Mouse (Mus musculus) midbrain, embryonic 13.5 days (tissue): ENCODE measurements around the gene Abca8a. TPM values are rescaled to one million over a fixed set of nuclear protein-coding genes. Genes with fewer than 3 reads are reported as not detected.
"Not testable (repeated sequence)": the region's sequence is repeated elsewhere in the genome, so short reads cannot be mapped to it uniquely, and the experiment has no call there.

Experiments used
- ATAC-seq: fragments of 200-750 bp; cut with Nextera tagmentation; 2 replicates; pipeline ENCODE4 v1.8.0; 2017; ENCODE audit warnings: mild to moderate bottlenecking, moderate TSS enrichment, moderate library complexity
- H3K27ac ChIP-seq: fragments of 300-500 bp; sonication (generic); 2 replicates; pipeline ENCODE4 v1.5.1; 2015; ENCODE audit warnings: inconsistent platforms, mild to moderate bottlenecking, moderate library complexity
- H3K27me3 ChIP-seq: fragments of 300-500 bp; sonication (generic); 2 replicates; pipeline ENCODE4 v1.6.1; 2015; ENCODE audit warnings: mild to moderate bottlenecking, inconsistent platforms
- H3K36me3 ChIP-seq: fragments of 300-500 bp; sonication (generic); 2 replicates; pipeline ENCODE4 v1.6.1; 2015; ENCODE audit warnings: mild to moderate bottlenecking, inconsistent platforms
- H3K4me1 ChIP-seq: fragments of 300-500 bp; sonication (generic); replicated peaks from 2 replicates; pipeline ENCODE4 v1.6.1; 2015; ENCODE audit warnings: inconsistent platforms
- H3K4me2 ChIP-seq: fragments of 300-500 bp; sonication (generic); replicated peaks from 2 replicates; pipeline ENCODE4 v1.6.1; 2015; ENCODE audit warnings: moderate library complexity, mild to moderate bottlenecking, inconsistent platforms
- H3K4me3 ChIP-seq: fragments of 300-500 bp; sonication (generic); replicated peaks from 2 replicates; pipeline ENCODE4 v1.5.1; 2015; ENCODE audit warnings: mild to moderate bottlenecking, inconsistent platforms
- H3K9ac ChIP-seq: fragments of 300-500 bp; sonication (generic); replicated peaks from 2 replicates; pipeline ENCODE4 v1.6.1; 2015; ENCODE audit warnings: mild to moderate bottlenecking, inconsistent platforms
- H3K9me3 ChIP-seq: fragments of 300-500 bp; sonication (generic); 2 replicates; pipeline ENCODE4 v1.6.1; 2016; ENCODE audit warnings: mild to moderate bottlenecking, inconsistent platforms
- WGBS: fragments of 180-500 bp; shearing (Covaris S2); methylation state at CpG from one replicate; pipeline ENCODE4 v1.1.7; 2015; 5-methylcytosine and 5-hydroxymethylcytosine counted together
- polyA plus RNA-seq: library from polyadenylated mRNA; unstranded; fragments of >200 nt; fragmentation: Nextera tagmentation; extraction: Ambion mirVana; gene quantifications from 2 replicates; pipeline ENCODE4 v1.2.1, GENCODE M21; 2015

Abca8a gene
- polyA plus RNA-seq, 1 experiment from 2014 or later = 0.24 TPM

GRCm38 (mm10) chr11:110053681-110054080 is 42.1 kb downstream of the Abca8a start:
- Histone ChIP-seq H3K36me3 (no peaks in the 10 kb centered on the region), H3K4me2 (no peak overlapping the region), H3K27me3 (no peaks in the 10 kb centered on the region), H3K4me3 (no peak overlapping the region), H3K9ac (no peak overlapping the region), H3K27ac (no peak overlapping the region), H3K9me3 (no peaks in the 10 kb centered on the region), H3K4me1 (no peaks in the 10 kb centered on the region)
- no peak for ATAC-seq
- 89% methylated on average over 3 of the region's 3 CpGs for WGBS

- Histone ChIP-seq H3K4me2 (no peak overlapping the region), H3K9me3 (no peaks in the 10 kb centered on the region), H3K4me3 (no peak overlapping the region), H3K27me3 (no peaks in the 10 kb centered on the region), H3K4me1 (no peaks in the 10 kb centered on the region), H3K27ac (no peak overlapping the region), H3K9ac (no peak overlapping the region), H3K36me3 (no peaks in the 10 kb centered on the region)
- ATAC-seq = no peak
- WGBS = 92% methylated on average over 2 of the region's 2 CpGs
Measured at GRCm38 (mm10) chr11:110037795-110038194, 58.0 kb downstream of the Abca8a start.

GRCm38 (mm10) chr11:110028913-110029695 is 66.7 kb downstream of the Abca8a start:
- Histone ChIP-seq H3K27me3 (no peaks in the 10 kb centered on the region), H3K4me3 (no peak overlapping the region), H3K9me3 (no peaks in the 10 kb centered on the region), H3K36me3 (no peaks in the 10 kb centered on the region), H3K9ac (no peak overlapping the region), H3K27ac (no peak overlapping the region), H3K4me2 (no peak overlapping the region), H3K4me1 (no peaks in the 10 kb centered on the region)
- 70% methylated on average over 7 of the region's 7 CpGs for WGBS
- ATAC-seq = no peak

GRCm38 (mm10) chr11:110010836-110011546 is 84.8 kb downstream of the Abca8a start:
- no peak overlapping the region for H3K9ac ChIP-seq
- no peaks in the 10 kb centered on the region for H3K27me3 ChIP-seq
- H3K27ac ChIP-seq = no peak overlapping the region
- no peak overlapping the region for H3K4me2 ChIP-seq
- no peaks in the 10 kb centered on the region for H3K4me1 ChIP-seq
- H3K9me3 ChIP-seq = no peaks in the 10 kb centered on the region
- ATAC-seq = no peak
- WGBS = 82% methylated on average over 2 of the region's 2 CpGs
- no peak overlapping the region for H3K4me3 ChIP-seq
- no peaks in the 10 kb centered on the region for H3K36me3 ChIP-seq

- ATAC-seq = peak; percentile 95
- Histone ChIP-seq H3K27me3 (no peaks in the 10 kb centered on the region), H3K9ac (peak within 1 kb of the TSS; percentile 59), H3K4me1 (peaks cover 8% of the 10 kb centered on the region), H3K4me3 (peak within 1 kb of the TSS; percentile 45), H3K36me3 (no peaks in the 10 kb centered on the region), H3K4me2 (peak within 1 kb of the TSS; percentile 65), H3K9me3 (no peaks in the 10 kb centered on the region), H3K27ac (peak within 1 kb of the TSS; percentile 60)
- WGBS = 1% methylated on average over 15 of the region's 15 CpGs
Measured at GRCm38 (mm10) chr11:109995624-109996023, 100.2 kb downstream of the Abca8a start, which contains the start of gene Abca8b. TSS of gene Abca8b (minus strand) at chr11:109995845.

- H3K9me3 ChIP-seq = no peaks in the 10 kb centered on the region
- no peak overlapping the region for H3K9ac ChIP-seq
- peaks cover 8% of the 10 kb centered on the region for H3K4me1 ChIP-seq
- H3K27ac ChIP-seq = no peak overlapping the region
- no peaks in the 10 kb centered on the region for H3K27me3 ChIP-seq
- 13% methylated on average over 3 of the region's 3 CpGs for WGBS
- peak overlapping the region; percentile 45 for H3K4me3 ChIP-seq
- H3K36me3 ChIP-seq = no peaks in the 10 kb centered on the region
- ATAC-seq = peak; percentile 44
- H3K4me2 ChIP-seq = peak overlapping the region; percentile 65
Measured at GRCm38 (mm10) chr11:109995013-109995412, 100.8 kb downstream of the Abca8a start.

- Histone ChIP-seq H3K4me3 (no peak overlapping the region), H3K9ac (no peak overlapping the region), H3K4me1 (peaks cover 8% of the 10 kb centered on the region), H3K27ac (no peak overlapping the region), H3K27me3 (no peaks in the 10 kb centered on the region), H3K9me3 (no peaks in the 10 kb centered on the region), H3K36me3 (no peaks in the 10 kb centered on the region), H3K4me2 (no peak overlapping the region)
- no peak for ATAC-seq
- 63% methylated on average over 6 of the region's 6 CpGs for WGBS
Measured at GRCm38 (mm10) chr11:109994014-109994413, 101.8 kb downstream of the Abca8a start.

- H3K4me1 ChIP-seq = peaks cover 8% of the 10 kb centered on the region
- H3K4me2 ChIP-seq = no peak overlapping the region
- H3K36me3 ChIP-seq = no peaks in the 10 kb centered on the region
- H3K9ac ChIP-seq = no peak overlapping the region
- H3K4me3 ChIP-seq = no peak overlapping the region
- H3K27me3 ChIP-seq = no peaks in the 10 kb centered on the region
- WGBS = 72% methylated on average over 3 of the region's 3 CpGs
- no peak overlapping the region for H3K27ac ChIP-seq
- ATAC-seq = no peak
- H3K9me3 ChIP-seq = no peaks in the 10 kb centered on the region
Measured at GRCm38 (mm10) chr11:109991270-109991669, 104.5 kb downstream of the Abca8a start.

GRCm38 (mm10) chr11:109990256-109990655 is 105.5 kb downstream of the Abca8a start:
- no peaks in the 10 kb centered on the region for H3K9me3 ChIP-seq
- WGBS = 88% methylated on average over 2 of the region's 2 CpGs
- H3K4me1 ChIP-seq = peaks cover 8% of the 10 kb centered on the region
- no peaks in the 10 kb centered on the region for H3K27me3 ChIP-seq
- no peak overlapping the region for H3K9ac ChIP-seq
- H3K4me2 ChIP-seq = no peak overlapping the region
- no peaks in the 10 kb centered on the region for H3K36me3 ChIP-seq
- H3K27ac ChIP-seq = no peak overlapping the region
- no peak overlapping the region for H3K4me3 ChIP-seq
- ATAC-seq = no peak

GRCm38 (mm10) chr11:109988164-109988563 is 107.6 kb downstream of the Abca8a start:
- ATAC-seq = no peak
- H3K4me2 ChIP-seq = no peak overlapping the region
- WGBS = 60% methylated on average over 1 of the region's 1 CpGs

GRCm38 (mm10) chr11:109987460-109988072 is 108.2 kb downstream of the Abca8a start:
- H3K4me3 ChIP-seq, H3K36me3 ChIP-seq, H3K27ac ChIP-seq, H3K4me2 ChIP-seq, H3K9me3 ChIP-seq, H3K4me1 ChIP-seq, H3K27me3 ChIP-seq, H3K9ac ChIP-seq: not testable (repeated sequence)
- 52% methylated on average over 11 of the region's 11 CpGs for WGBS
- 0 out of 2 replicates have a peak, but pooled peaks have one; percentile 30 for ATAC-seq

More at GRCm38 (mm10) chr11:109988164-109988563, 107.6 kb downstream of the Abca8a start:
- Histone ChIP-seq H3K4me1 (no peaks in the 10 kb centered on the region), H3K27me3 (no peaks in the 10 kb centered on the region), H3K9me3 (no peaks in the 10 kb centered on the region), H3K9ac (no peak overlapping the region), H3K4me3 (no peak overlapping the region), H3K27ac (no peak overlapping the region), H3K36me3 (no peaks in the 10 kb centered on the region)

- Histone ChIP-seq H3K27ac (no peak overlapping the region), H3K4me3 (no peak overlapping the region), H3K36me3 (no peaks in the 10 kb centered on the region), H3K9ac (no peak overlapping the region), H3K27me3 (no peaks in the 10 kb centered on the region), H3K4me2 (no peak overlapping the region), H3K9me3 (no peaks in the 10 kb centered on the region), H3K4me1 (no peaks in the 10 kb centered on the region)
- ATAC-seq = no peak
- 98% methylated on average over 2 of the region's 2 CpGs for WGBS
Measured at GRCm38 (mm10) chr11:109981872-109982271, 113.9 kb downstream of the Abca8a start.
